Mouse (Mus musculus) testis, adult 2 months (tissue): ENCODE measurements at regions not wholly inside any gene's neighbourhood (a gene's known extent, or its start where the extent isn't known, plus 50 kb on each side); places are given as distances from the start of the nearest gene placed in this dataset.

Source experiments
- CTCF ChIP-seq: fragments of 200-500 bp; IDR thresholded peaks from 2 replicates; pipeline ENCODE4 v1.5.1; 2012; ENCODE audit warnings: low read depth, mild to moderate bottlenecking, inconsistent platforms, low read length, moderate library complexity; ENCODE audit not compliant: control insufficient read depth, insufficient read depth, insufficient replicate concordance
- POLR2A ChIP-seq: fragments of 200-500 bp; IDR thresholded peaks from 2 replicates; pipeline ENCODE4 v1.6.1; 2012; ENCODE audit warnings: low read depth, mild to moderate bottlenecking, inconsistent platforms, low read length, moderate library complexity; ENCODE audit not compliant: control insufficient read depth

GRCm38 (mm10) chr14:76701911-76702708 is 145.4 kb upstream of the Serp2 start:
- TF ChIP-seq CTCF (no peak), POLR2A (no peak)
